Mouse (Mus musculus) liver, postnatal 0 days (tissue): ENCODE results near the gene Nupr1. TPM values are rescaled to one million over a fixed set of nuclear protein-coding genes. Genes with fewer than 3 reads are reported as not detected.
A peak's percentile ranks its signal among the peaks of the same experiment; 100 is the strongest.

Experiments used
- ATAC-seq: fragments of 200-750 bp; cut with Nextera tagmentation; 2 replicates; pipeline ENCODE4 v1.8.0; 2017; ENCODE audit warnings: mild to moderate bottlenecking, moderate library complexity
- DNase-seq: peaks from one replicate; pipeline ENCODE4 v3.0.0-alpha.2; 2016
- H3K27ac ChIP-seq: fragments of 300-500 bp; sonication (generic); 2 replicates; pipeline ENCODE4 v1.5.1; 2014; ENCODE audit warnings: antibody characterized with exemption, moderate library complexity, mild to moderate bottlenecking, low read depth
- H3K27me3 ChIP-seq: fragments of 300-500 bp; sonication (generic); 2 replicates; pipeline ENCODE4 v1.6.1; 2014; ENCODE audit warnings: low read length, control low read depth, mixed read lengths; ENCODE audit not compliant: insufficient read depth
- H3K36me3 ChIP-seq: fragments of 300-500 bp; sonication (generic); replicated peaks from 2 replicates; pipeline ENCODE4 v1.6.1; 2014; ENCODE audit warnings: mild to moderate bottlenecking, control low read depth, low read length, moderate library complexity, mixed read lengths; ENCODE audit not compliant: insufficient read depth
- H3K4me1 ChIP-seq: fragments of 300-500 bp; sonication (generic); 2 replicates; pipeline ENCODE4 v1.6.1; 2014; ENCODE audit warnings: antibody characterized with exemption, mild to moderate bottlenecking, control low read depth; ENCODE audit not compliant: insufficient read depth
- H3K4me2 ChIP-seq: fragments of 300-500 bp; sonication (generic); 2 replicates; pipeline ENCODE4 v1.6.1; 2014; ENCODE audit warnings: low read depth, mild to moderate bottlenecking, low read length, moderate library complexity, mixed read lengths
- H3K4me3 ChIP-seq: fragments of 300-500 bp; sonication (generic); 2 replicates; pipeline ENCODE4 v1.5.1; 2014; ENCODE audit warnings: low read depth, low read length
- H3K9ac ChIP-seq: fragments of 300-500 bp; sonication (generic); replicated peaks from 2 replicates; pipeline ENCODE4 v1.6.1; 2014; ENCODE audit warnings: mild to moderate bottlenecking, moderate library complexity
- H3K9me3 ChIP-seq: fragments of 300-500 bp; sonication (generic); 2 replicates; pipeline ENCODE4 v1.6.1; 2016; ENCODE audit warnings: mild to moderate bottlenecking, control low read depth, low read length, mixed read lengths
- CTCF ChIP-seq: sonication (generic); IDR thresholded peaks from 2 replicates; pipeline ENCODE4 v1.5.1; 2016; ENCODE audit warnings: antibody characterized with exemption, low read depth
- EP300 ChIP-seq: IDR thresholded peaks from 2 replicates; pipeline ENCODE4 v1.6.1; 2016; ENCODE audit warnings: antibody characterized with exemption, low read depth, mild to moderate bottlenecking
- WGBS: fragments of 180-500 bp; shearing (Covaris S2); extraction: QIAGEN DNeasy Blood & Tissue Kit; methylation state at CpG from one replicate; pipeline ENCODE4 v1.1.7; 2014; ENCODE audit not compliant: insufficient replicate concordance; 5-methylcytosine and 5-hydroxymethylcytosine counted together
- polyA plus RNA-seq: library from polyadenylated mRNA; unstranded; fragments of >200 nt; fragmentation: Nextera tagmentation; extraction: Ambion mirVana; gene quantifications from 2 replicates; pipeline ENCODE4 v1.2.1, GENCODE M21; 2015

The Nupr1 gene
- polyA plus RNA-seq, 1 experiment from 2014 or later = 4.5 TPM

GRCm38 (mm10) chr7:126596414-126596813, 34.2 kb downstream of the Nupr1 start:
- H3K4me3 ChIP-seq = no peak overlapping the region
- TF ChIP-seq CTCF (no peak), EP300 (no peak)
- H3K4me1 ChIP-seq = peaks cover 15% of the 10 kb centered on the region
- 24% methylated on average over 6 of the region's 6 CpGs for WGBS
- ATAC-seq = peak; percentile 31
- no peak overlapping the region for H3K9ac ChIP-seq
- 0 out of 2 replicates have a peak overlapping the region, but pooled peaks have one; percentile 9 for H3K4me2 ChIP-seq
- H3K36me3 ChIP-seq = no peaks in the 10 kb centered on the region
- no peaks in the 10 kb centered on the region for H3K27me3 ChIP-seq
- H3K27ac ChIP-seq = 0 out of 2 replicates have a peak overlapping the region, but pooled peaks have one; percentile 34
- no peaks in the 10 kb centered on the region for H3K9me3 ChIP-seq
- no peak for DNase-seq

- H3K27ac ChIP-seq = 0 out of 2 replicates have a peak overlapping the region, but pooled peaks have one; percentile 34
- ATAC-seq (no peak), DNase-seq (no peak)
- no peaks in the 10 kb centered on the region for H3K36me3 ChIP-seq
- no peaks in the 10 kb centered on the region for H3K9me3 ChIP-seq
- WGBS = 68% methylated on average over 5 of the region's 5 CpGs
- H3K4me1 ChIP-seq = peaks cover 15% of the 10 kb centered on the region
- no peak overlapping the region for H3K4me3 ChIP-seq
- no peak overlapping the region for H3K9ac ChIP-seq
- TF ChIP-seq CTCF = no peak
- TF ChIP-seq EP300 = no peak
- H3K27me3 ChIP-seq = no peaks in the 10 kb centered on the region
- 0 out of 2 replicates have a peak overlapping the region, but pooled peaks have one; percentile 9 for H3K4me2 ChIP-seq
Measured at GRCm38 (mm10) chr7:126595890-126596289, 34.8 kb downstream of the Nupr1 start.

GRCm38 (mm10) chr7:126594862-126595561, 35.6 kb downstream of the Nupr1 start, which contains the start of gene Il27:
TSS of gene Il27 (minus strand) at chr7:126594941.
- no peak within 1 kb of the TSS for H3K9ac ChIP-seq
- H3K4me2 ChIP-seq = peak within 1 kb of the TSS; percentile 58
- no peak within 1 kb of the TSS for H3K4me3 ChIP-seq
- no peak for ATAC-seq
- no peak within 1 kb of the TSS for H3K27ac ChIP-seq
- DNase-seq = no peak
- no peaks in the 10 kb centered on the region for H3K27me3 ChIP-seq
- WGBS = 66% methylated on average over 11 of the region's 11 CpGs
- no peaks in the 10 kb centered on the region for H3K9me3 ChIP-seq
- no peak for TF ChIP-seq CTCF
- no peak for TF ChIP-seq EP300
- H3K36me3 ChIP-seq = no peaks in the 10 kb centered on the region
- H3K4me1 ChIP-seq = peaks cover 15% of the 10 kb centered on the region

- TF ChIP-seq CTCF (peak; percentile 73), EP300 (no peak)
- 20% methylated on average over 16 of the region's 16 CpGs for WGBS
- DNase-seq = peak; percentile 66
- 0 out of 2 replicates have a peak overlapping the region, but pooled peaks have one; percentile 23 for H3K4me2 ChIP-seq
- H3K36me3 ChIP-seq = no peaks in the 10 kb centered on the region
- H3K27ac ChIP-seq = 0 out of 2 replicates have a peak overlapping the region, but pooled peaks have one; percentile 29
- H3K27me3 ChIP-seq = no peaks in the 10 kb centered on the region
- no peaks in the 10 kb centered on the region for H3K9me3 ChIP-seq
- H3K9ac ChIP-seq = peak overlapping the region; percentile 21; the same call in 1 of the 2 replicates
- no peak for ATAC-seq
- H3K4me3 ChIP-seq = no peak overlapping the region
- peaks cover 8% of the 10 kb centered on the region for H3K4me1 ChIP-seq
Measured at GRCm38 (mm10) chr7:126587779-126588178, 42.9 kb downstream of the Nupr1 start.

GRCm38 (mm10) chr7:126586839-126587238, 43.8 kb downstream of the Nupr1 start:
- DNase-seq (peak; percentile 38), ATAC-seq (no peak)
- H3K27ac ChIP-seq = peak overlapping the region; percentile 68; the same call in 1 of the 2 replicates
- TF ChIP-seq EP300 (no peak), CTCF (no peak)
- H3K9me3 ChIP-seq = no peaks in the 10 kb centered on the region
- no peak overlapping the region for H3K4me3 ChIP-seq
- H3K9ac ChIP-seq = no peak overlapping the region; the same call in 1 of the 2 replicates
- H3K36me3 ChIP-seq = no peaks in the 10 kb centered on the region
- 54% methylated on average over 8 of the region's 8 CpGs for WGBS
- H3K4me2 ChIP-seq = peak overlapping the region; percentile 84; the same call in 1 of the 2 replicates
- peaks cover 14% of the 10 kb centered on the region for H3K4me1 ChIP-seq
- no peaks in the 10 kb centered on the region for H3K27me3 ChIP-seq

DNA sequence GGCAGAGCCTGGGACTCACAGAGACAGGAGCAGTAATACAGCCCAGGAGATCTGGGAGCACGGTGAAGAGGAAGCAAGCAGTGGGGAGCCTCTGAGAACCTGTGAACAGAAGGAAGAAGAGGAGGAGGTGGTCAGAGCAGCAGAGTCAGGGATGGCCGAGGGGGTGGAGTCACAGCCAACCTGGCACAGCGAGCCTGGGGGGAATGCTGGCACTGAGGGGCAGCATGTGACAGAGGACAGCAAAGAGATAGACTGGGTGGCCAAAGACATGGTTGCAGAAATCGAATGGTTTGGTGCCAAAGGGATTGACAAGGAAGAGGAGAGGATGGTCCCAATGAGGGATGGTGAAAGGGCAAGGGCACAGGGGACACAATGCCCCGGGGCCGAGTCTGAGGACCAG, 44.9 kb downstream of the Nupr1 start, which contains the start of gene Cln3:
Gene Cln3 (minus strand): TSS at position 101 of the 400 bp plus-strand sequence.
- Histone ChIP-seq H3K27me3 (no peaks in the 10 kb centered on the region), H3K27ac (peak within 1 kb of the TSS; percentile 68), H3K4me3 (peak within 1 kb of the TSS; percentile 47), H3K4me2 (peak within 1 kb of the TSS; percentile 84), H3K36me3 (0 out of 2 replicates have a peak, but pooled peaks cover 3% of the 10 kb centered on the region), H3K9ac (peak within 1 kb of the TSS; percentile 48), H3K4me1 (peaks cover 15% of the 10 kb centered on the region), H3K9me3 (no peaks in the 10 kb centered on the region)
- TF ChIP-seq EP300 (no peak), CTCF (no peak)
- ATAC-seq = no peak
- WGBS = 59% methylated on average over 6 of the region's 6 CpGs
- DNase-seq = no peak
